Mouse (Mus musculus) monocyte, adult 2 months (primary cell): Measurements from ENCODE around the gene Gm20388.
A peak's percentile ranks its signal among the peaks of the same experiment; 100 is the strongest.

Experiments used
- DNase-seq, 2 experiments: peaks; one replicate each; pipeline ENCODE4 v3.0.0; 2022; ENCODE audit warnings: low spot score in 2 of 2, low read depth in 1 of 2

The Gm20388 gene

GRCm38 (mm10) chr8:124331706-124332105, 4421.1 kb downstream of the Gm20388 start:
- DNase-seq: no peak

GRCm38 (mm10) chr8:124336302-124336701, 4425.7 kb downstream of the Gm20388 start:
- DNase-seq: no peak

- no peak for DNase-seq
These were observed 4429.1 kb downstream of the Gm20388 start for GRCm38 (mm10) chr8:124339742-124340141.

GRCm38 (mm10) chr8:124340360-124341068, 4429.9 kb downstream of the Gm20388 start:
- no peak for DNase-seq

- DNase-seq: no peak
These were observed 4432.5 kb downstream of the Gm20388 start for GRCm38 (mm10) chr8:124343151-124343550.

GRCm38 (mm10) chr8:124343991-124344390, 4433.4 kb downstream of the Gm20388 start:
- DNase-seq: no peak

- DNase-seq: no peak
These were observed 4434.5 kb downstream of the Gm20388 start for GRCm38 (mm10) chr8:124345098-124345497.

GRCm38 (mm10) chr8:124346852-124347523, 4436.3 kb downstream of the Gm20388 start:
- no peak for DNase-seq

- DNase-seq: no peak
These were observed 4437.4 kb downstream of the Gm20388 start for GRCm38 (mm10) chr8:124348087-124348486.

GRCm38 (mm10) chr8:124349663-124350062, 4439.0 kb downstream of the Gm20388 start:
- DNase-seq: peak; percentile 18 to 61

GRCm38 (mm10) chr8:124351636-124352035, 4441.0 kb downstream of the Gm20388 start:
- DNase-seq: no peak

GRCm38 (mm10) chr8:124360911-124361310, 4450.3 kb downstream of the Gm20388 start:
- no peak for DNase-seq

- no peak for DNase-seq
These were observed 4451.3 kb downstream of the Gm20388 start for GRCm38 (mm10) chr8:124361773-124362427.

GRCm38 (mm10) chr8:124362589-124362988, 4451.9 kb downstream of the Gm20388 start:
- DNase-seq: no peak

GRCm38 (mm10) chr8:124363337-124363736, 4452.7 kb downstream of the Gm20388 start:
- no peak for DNase-seq

GRCm38 (mm10) chr8:124368213-124368612, 4457.6 kb downstream of the Gm20388 start:
- peak in 1 of 2 experiments; percentile 21 for DNase-seq

- DNase-seq: no peak
These were observed 4460.0 kb downstream of the Gm20388 start for GRCm38 (mm10) chr8:124370422-124371183.

GRCm38 (mm10) chr8:124371410-124372123, 4460.9 kb downstream of the Gm20388 start:
- DNase-seq: no peak

- no peak for DNase-seq
These were observed 4463.1 kb downstream of the Gm20388 start for GRCm38 (mm10) chr8:124373753-124374152.

GRCm38 (mm10) chr8:124375168-124375567, 4464.5 kb downstream of the Gm20388 start:
- DNase-seq: no peak

GRCm38 (mm10) chr8:124375727-124376126, 4465.1 kb downstream of the Gm20388 start:
- no peak for DNase-seq
